Mouse (Mus musculus) sigmoid colon, adult 10 weeks (tissue): ENCODE data around the gene Usp50. TPM values are rescaled to one million over a fixed set of nuclear protein-coding genes. Genes with fewer than 3 reads are reported as not detected.

Source experiments
- polyA plus RNA-seq: library from polyadenylated mRNA; stranded (reverse); fragments of 350-450 nt; fragmentation: Illumina TruSeq; extraction: RNeasy Lipid Tissue Mini Kit (QIAGEN cat#74804); gene quantifications from one replicate; pipeline ENCODE4 v1.2.3, GENCODE M21; 2014; ENCODE audit warnings: low read depth, low replicate concordance

Usp50 gene
- not detected for polyA plus RNA-seq

DNA sequence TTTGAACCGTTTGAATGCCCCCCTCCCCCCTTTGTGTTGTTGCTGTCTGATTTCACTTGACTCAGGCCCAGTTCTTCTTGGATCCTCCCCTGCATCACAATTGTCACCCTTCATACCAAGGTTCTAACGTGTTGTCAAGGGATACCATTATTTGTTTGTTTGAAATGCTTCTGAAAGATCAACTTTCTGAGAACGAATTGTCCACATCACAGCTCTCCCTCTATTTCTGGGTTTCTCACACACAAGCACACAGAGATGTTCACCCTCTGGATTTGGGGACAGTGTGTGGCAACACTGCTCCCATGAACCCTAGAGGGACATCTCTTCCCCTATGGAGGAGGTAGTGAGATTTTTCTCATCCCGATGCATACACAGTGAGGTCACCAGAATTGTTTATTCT, at the start of gene Usp50:
Gene Usp50 (minus strand): TSS at position 101 of the 400 bp plus-strand sequence.

DNA sequence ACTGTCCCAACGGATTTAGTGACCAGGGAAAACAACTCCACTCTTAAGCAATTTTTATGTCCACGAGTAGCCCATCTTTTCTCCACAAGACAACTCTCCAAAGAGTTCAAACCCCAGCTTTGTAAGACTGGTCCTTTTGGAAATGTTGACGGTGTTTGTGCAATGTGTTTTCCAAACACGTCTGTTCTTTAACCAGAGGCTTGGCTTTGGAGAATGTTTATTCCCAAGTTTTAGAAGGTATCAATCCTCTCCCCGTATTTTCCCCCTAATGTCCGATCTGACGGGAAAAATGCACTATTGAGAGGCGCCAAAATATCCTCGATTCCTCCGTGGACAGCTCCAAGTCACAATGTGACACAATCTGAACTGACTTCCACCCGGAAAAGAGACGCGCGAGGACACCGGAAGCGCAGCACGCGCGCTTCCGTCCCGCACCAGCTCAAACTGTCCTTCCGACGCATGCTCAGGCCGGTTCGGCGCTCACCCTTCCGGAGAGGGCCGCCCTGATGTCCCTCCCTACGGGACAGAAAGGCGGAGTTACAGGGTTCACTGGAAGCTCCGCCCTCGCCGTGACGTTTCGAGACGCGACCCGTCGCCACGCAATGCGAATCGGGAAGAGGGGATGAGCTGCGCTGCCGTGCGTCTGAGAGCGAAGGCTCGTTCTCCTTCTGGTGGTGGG, 76.4 kb downstream of the Usp50 start, which contains the start of gene Usp8:
Gene Usp8 (plus strand): TSS at position 570 of the 679 bp plus-strand sequence.

GRCm38 (mm10) chr2:126676122-126676515, 107.2 kb downstream of the Usp50 start, which contains the start of gene Gabpb1:
TSS of gene Gabpb1 (minus strand) at chr2:126676337.

Other genes with a start within 250 kb of the Usp50 start
- gene Slc27a2, start 231.1 kb downstream of the Usp50 start, polyA plus RNA-seq = 4.3 TPM
- gene Hdc, start 164.2 kb downstream of the Usp50 start, polyA plus RNA-seq = 0.19 TPM
- gene Gabpb1, start 107.1 kb downstream of the Usp50 start, polyA plus RNA-seq = 35.4 TPM
- gene Usp8, start 76.1 kb downstream of the Usp50 start, polyA plus RNA-seq = 85.3 TPM
- 200 TPM for gene Trpm7, start 92.8 kb upstream of the Usp50 start, polyA plus RNA-seq
- gene Sppl2a, start 149.8 kb upstream of the Usp50 start, polyA plus RNA-seq = 413 TPM
- 26.5 TPM for gene Ap4e1, start 225.2 kb upstream of the Usp50 start, polyA plus RNA-seq